Mouse (Mus musculus) cortical plate, adult 2 months (tissue): ENCODE measurements around the gene Hecw2.

Source experiments
- CTCF ChIP-seq: fragments of 200-500 bp; IDR thresholded peaks from 2 replicates; pipeline ENCODE4 v1.5.1; 2011; ENCODE audit warnings: mild to moderate bottlenecking, control low read depth, low read length; ENCODE audit not compliant: insufficient read depth; ENCODE audit errors: extremely low read depth
- POLR2A ChIP-seq: fragments of 200-500 bp; IDR thresholded peaks from 2 replicates; pipeline ENCODE4 v1.6.1; 2011; ENCODE audit warnings: mild to moderate bottlenecking, low read length, control low read depth; ENCODE audit not compliant: insufficient read depth; ENCODE audit errors: extremely low read depth

- TF ChIP-seq CTCF (no peak), POLR2A (no peak)
Observed at GRCm38 (mm10) chr1:53782956-53783355, 412.0 kb downstream of the Hecw2 start.
